Mouse (Mus musculus): ENCODE measurements at regions not wholly inside any gene's neighbourhood (a gene's known extent, or its start where the extent isn't known, plus 50 kb on each side); places are given as distances from the start of the nearest gene placed in this dataset.

DNA sequence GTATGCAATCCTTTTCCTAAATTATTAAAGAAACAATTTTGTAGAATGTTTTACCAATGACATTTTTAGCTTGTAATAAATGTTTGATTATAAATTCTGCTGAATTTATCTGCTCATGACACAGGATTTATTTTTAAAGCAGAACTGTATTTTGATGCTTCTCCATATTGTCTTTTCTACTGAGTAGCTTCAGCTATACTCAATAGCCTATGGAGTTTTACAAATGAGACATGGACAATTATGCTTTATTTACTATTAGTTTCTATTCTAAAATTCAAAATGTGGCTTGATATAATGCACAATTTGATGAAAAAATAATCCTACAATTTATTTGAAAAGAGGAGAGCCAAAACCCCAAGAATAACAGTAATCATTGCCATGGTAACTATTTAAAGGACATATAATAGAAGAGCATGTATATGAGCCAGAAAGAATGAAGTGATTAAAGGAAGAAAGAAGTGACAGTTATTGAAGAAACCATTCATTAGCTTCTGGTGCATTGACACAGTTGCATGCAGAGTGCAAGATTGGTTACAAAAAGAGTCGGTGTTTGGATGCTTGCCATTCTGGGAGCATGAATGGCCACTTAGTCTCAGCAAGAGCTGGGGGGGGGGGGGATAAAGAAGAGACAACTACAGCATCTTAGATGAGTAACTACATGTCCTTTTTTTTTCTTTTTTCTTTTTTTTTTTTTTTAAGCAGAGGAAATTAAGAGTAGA is 250.8 kb upstream of the Cadm2 start:
- no peak for TF ChIP-seq CTCF (IDR thresholded peaks at IDR 0.05; ENCODE audit: low read depth)
- TF ChIP-seq EP300 (IDR thresholded peaks at IDR 0.05; ENCODE audit: low read depth), result no peak

All from liver, postnatal 0 days (tissue).